Mouse (Mus musculus) ES-E14 (cell line): Measurements from ENCODE around the gene Pde4d.

ENCODE experiments used
- MAFK ChIP-seq: IDR thresholded peaks from 2 replicates; pipeline ENCODE4 v1.6.1; 2014; ENCODE audit warnings: mild to moderate bottlenecking, low read depth, low read length, inconsistent platforms; ENCODE audit not compliant: insufficient read depth
- ZC3H11A ChIP-seq: IDR thresholded peaks from 2 replicates; pipeline ENCODE4 v1.6.1; 2012; ENCODE audit warnings: low read depth, mild to moderate bottlenecking, inconsistent platforms, low read length, borderline replicate concordance
- ZNF384 ChIP-seq: IDR thresholded peaks from 2 replicates; pipeline ENCODE4 v1.6.1; 2012; ENCODE audit warnings: low read depth, low read length, inconsistent platforms

DNA sequence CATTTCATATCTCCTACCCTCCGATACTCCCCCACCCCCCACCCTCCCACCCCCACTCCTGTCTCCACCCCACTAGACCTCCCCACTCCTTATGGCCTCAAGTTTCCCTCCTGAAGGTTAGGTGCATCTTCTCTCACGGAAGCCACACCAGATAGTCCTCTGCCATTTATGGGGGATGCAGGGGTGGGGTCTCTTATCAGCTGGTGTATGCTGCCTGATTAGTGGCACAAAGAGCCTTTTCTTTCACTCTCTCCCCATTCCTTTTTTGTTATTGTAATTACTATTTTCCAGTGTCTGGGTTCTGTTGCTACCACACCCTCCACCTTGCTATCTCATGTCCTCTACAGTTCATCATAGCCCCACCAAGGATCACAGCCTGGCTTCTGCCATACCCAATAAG lies 1194.3 kb downstream of the Pde4d start:
- no peak for TF ChIP-seq ZNF384
- TF ChIP-seq ZC3H11A, result no peak
- no peak for TF ChIP-seq MAFK
